Mouse (Mus musculus) forebrain, embryonic 10.5 days (tissue): ENCODE data around the gene Carns1. TPM values are rescaled to one million over a fixed set of nuclear protein-coding genes. Genes with fewer than 3 reads are reported as not detected.

Experiments used
- DNase-seq: peaks from one replicate; pipeline ENCODE4 v3.0.0-alpha.2; 2017; ENCODE audit warnings: low spot score; ENCODE audit errors: extremely low spot score
- H3K27ac ChIP-seq: fragments of 300-500 bp; sonication (generic); 2 replicates; pipeline ENCODE4 v1.5.1; 2016; ENCODE audit warnings: mild to moderate bottlenecking
- H3K27me3 ChIP-seq: fragments of 300-500 bp; sonication (generic); 2 replicates; pipeline ENCODE4 v1.6.1; 2016; ENCODE audit warnings: mild to moderate bottlenecking; ENCODE audit not compliant: poor library complexity, severe bottlenecking
- H3K36me3 ChIP-seq: fragments of 300-500 bp; sonication (generic); replicated peaks from 2 replicates; pipeline ENCODE4 v1.6.1; 2016; ENCODE audit warnings: mild to moderate bottlenecking, moderate library complexity
- H3K4me1 ChIP-seq: fragments of 300-500 bp; sonication (generic); 2 replicates; pipeline ENCODE4 v1.6.1; 2016
- H3K4me3 ChIP-seq: fragments of 300-500 bp; sonication (generic); 2 replicates; pipeline ENCODE4 v1.5.1; 2016; ENCODE audit warnings: mild to moderate bottlenecking, moderate library complexity
- H3K9me3 ChIP-seq: fragments of 300-500 bp; sonication (generic); 2 replicates; pipeline ENCODE4 v1.6.1; 2016; ENCODE audit warnings: mild to moderate bottlenecking, moderate library complexity
- WGBS: fragments of 180-500 bp; shearing (Covaris S2); methylation state at CpG from one replicate; pipeline ENCODE4 v1.1.7; 2016; 5-methylcytosine and 5-hydroxymethylcytosine counted together
- polyA plus RNA-seq: library from polyadenylated mRNA; unstranded; fragments of >200 nt; fragmentation: Nextera tagmentation; extraction: Ambion mirVana; gene quantifications from 2 replicates; pipeline ENCODE4 v1.2.1, GENCODE M21; 2016

The Carns1 gene
- polyA plus RNA-seq, 1 experiment from 2014 or later = 2.5 TPM

GRCm38 (mm10) chr19:4162646-4163542 lies 12.4 kb downstream of the Carns1 start, which contains the start of gene Rps6kb2:
Gene Rps6kb2, minus strand, starts transcription at chr19:4163354.
- peaks cover 17% of the 10 kb centered on the region for H3K4me1 ChIP-seq
- peak; percentile 95 for DNase-seq
- H3K27me3 ChIP-seq = no peaks in the 10 kb centered on the region
- peaks cover 36% of the 10 kb centered on the region for H3K36me3 ChIP-seq
- H3K9me3 ChIP-seq = no peaks in the 10 kb centered on the region
- H3K4me3 ChIP-seq = peak within 1 kb of the TSS; percentile 75
- peak within 1 kb of the TSS; percentile 84 for H3K27ac ChIP-seq
- WGBS = 6% methylated on average over 42 of the region's 42 CpGs

GRCm38 (mm10) chr19:4159049-4159448 lies 16.2 kb downstream of the Carns1 start:
- Histone ChIP-seq H3K36me3 (peaks cover 68% of the 10 kb centered on the region), H3K4me1 (peaks cover 37% of the 10 kb centered on the region), H3K4me3 (no peak overlapping the region), H3K27ac (no peak overlapping the region), H3K9me3 (no peaks in the 10 kb centered on the region), H3K27me3 (no peaks in the 10 kb centered on the region)
- DNase-seq = no peak
- WGBS = 98% methylated on average over 8 of the region's 8 CpGs

GRCm38 (mm10) chr19:4156771-4157170 lies 18.5 kb downstream of the Carns1 start:
- Histone ChIP-seq H3K4me3 (no peak overlapping the region), H3K27ac (no peak overlapping the region), H3K36me3 (peaks cover 87% of the 10 kb centered on the region), H3K9me3 (no peaks in the 10 kb centered on the region), H3K27me3 (no peaks in the 10 kb centered on the region), H3K4me1 (peaks cover 20% of the 10 kb centered on the region)
- 92% methylated on average over 12 of the region's 12 CpGs for WGBS
- no peak for DNase-seq

GRCm38 (mm10) chr19:4156073-4156579 lies 19.2 kb downstream of the Carns1 start:
- no peak for DNase-seq
- Histone ChIP-seq H3K27me3 (no peaks in the 10 kb centered on the region), H3K36me3 (peaks cover 87% of the 10 kb centered on the region), H3K27ac (peak overlapping the region; percentile 54; the same call in 1 of the 2 replicates), H3K4me1 (peaks cover 20% of the 10 kb centered on the region), H3K9me3 (no peaks in the 10 kb centered on the region), H3K4me3 (no peak overlapping the region)
- WGBS = 73% methylated on average over 20 of the region's 20 CpGs

GRCm38 (mm10) chr19:4155223-4156072 lies 19.8 kb downstream of the Carns1 start:
- no peak overlapping the region for H3K4me3 ChIP-seq
- H3K27ac ChIP-seq = peak overlapping the region; percentile 54; the same call in 1 of the 2 replicates
- no peaks in the 10 kb centered on the region for H3K9me3 ChIP-seq
- peaks cover 20% of the 10 kb centered on the region for H3K4me1 ChIP-seq
- 73% methylated on average over 6 of the region's 6 CpGs for WGBS
- no peaks in the 10 kb centered on the region for H3K27me3 ChIP-seq
- no peak for DNase-seq
- H3K36me3 ChIP-seq = peaks cover 88% of the 10 kb centered on the region

- Histone ChIP-seq H3K27me3 (no peaks in the 10 kb centered on the region), H3K4me3 (no peak overlapping the region), H3K4me1 (peaks cover 26% of the 10 kb centered on the region), H3K36me3 (peaks cover 90% of the 10 kb centered on the region), H3K27ac (0 out of 2 replicates have a peak overlapping the region, but pooled peaks have one; percentile 16), H3K9me3 (no peaks in the 10 kb centered on the region)
- DNase-seq = no peak
- WGBS = 86% methylated on average over 13 of the region's 13 CpGs
These were observed 20.6 kb downstream of the Carns1 start for GRCm38 (mm10) chr19:4154437-4155222.

GRCm38 (mm10) chr19:4153232-4153654 lies 22.0 kb downstream of the Carns1 start, which contains the start of gene Ptprcap:
Gene Ptprcap, plus strand, starts transcription at chr19:4153604.
- Histone ChIP-seq H3K36me3 (peaks cover 76% of the 10 kb centered on the region), H3K27ac (no peak within 1 kb of the TSS)
- 82% methylated on average over 11 of the region's 11 CpGs for WGBS

GRCm38 (mm10) chr19:4152445-4153231 lies 22.6 kb downstream of the Carns1 start:
- H3K4me3 ChIP-seq = no peak overlapping the region
- H3K27me3 ChIP-seq = no peaks in the 10 kb centered on the region
- H3K9me3 ChIP-seq = no peaks in the 10 kb centered on the region
- peaks cover 44% of the 10 kb centered on the region for H3K4me1 ChIP-seq
- WGBS = 88% methylated on average over 8 of the region's 8 CpGs
- peaks cover 70% of the 10 kb centered on the region for H3K36me3 ChIP-seq
- H3K27ac ChIP-seq = no peak overlapping the region
- no peak for DNase-seq

More at GRCm38 (mm10) chr19:4153232-4153654, 22.0 kb downstream of the Carns1 start, which contains the start of gene Ptprcap:
- Histone ChIP-seq H3K9me3 (no peaks in the 10 kb centered on the region), H3K4me1 (peaks cover 38% of the 10 kb centered on the region), H3K27me3 (no peaks in the 10 kb centered on the region), H3K4me3 (no peak within 1 kb of the TSS)
- DNase-seq = no peak

- no peak for DNase-seq
- WGBS = 90% methylated on average over 5 of the region's 5 CpGs
- peaks cover 62% of the 10 kb centered on the region for H3K36me3 ChIP-seq
- no peaks in the 10 kb centered on the region for H3K9me3 ChIP-seq
- no peaks in the 10 kb centered on the region for H3K27me3 ChIP-seq
- H3K27ac ChIP-seq = no peak overlapping the region
- no peak overlapping the region for H3K4me3 ChIP-seq
- H3K4me1 ChIP-seq = peaks cover 51% of the 10 kb centered on the region
These were observed 23.4 kb downstream of the Carns1 start for GRCm38 (mm10) chr19:4151898-4152297.

- Histone ChIP-seq H3K27me3 (no peaks in the 10 kb centered on the region), H3K36me3 (peaks cover 58% of the 10 kb centered on the region), H3K9me3 (no peaks in the 10 kb centered on the region), H3K27ac (no peak overlapping the region), H3K4me1 (peaks cover 54% of the 10 kb centered on the region), H3K4me3 (no peak overlapping the region)
- WGBS = 84% methylated on average over 5 of the region's 5 CpGs
- DNase-seq = no peak
These were observed 23.8 kb downstream of the Carns1 start for GRCm38 (mm10) chr19:4151488-4151860.
